Comparison of ENCODE assay signal across 16 mouse cellular contexts in genomic region chr11:121547234-121547633, GRCm38 (mm10). TPM values are rescaled to one million over a fixed set of nuclear protein-coding genes. Genes with fewer than 3 reads are reported as not detected.
A peak's percentile ranks its signal among the peaks of the same experiment; 100 is the strongest.
DNase-seq lines count a peak whose midpoint lies in the region; ATAC-seq and TF ChIP-seq lines count a peak whose summit lies in the region.
"Had no signal": no experiment of that assay in that cellular context is flagged by ENCODE, and none has a peak within 500 bp of the region (broad histone marks: within the 10 kb centered on the region; RNA-seq: fewer than 3 reads in every experiment).

No protein-coding gene starts in this region.

- no peak for TF ChIP-seq CTCF in bone marrow, adult 2 months (IDR thresholded peaks at IDR 0.05; ENCODE audit: control insufficient read depth, insufficient read depth, low read length)

- ATAC-seq in intestine, embryonic 16.5 days, result 0 out of 2 replicates have a peak, but pooled peaks have one; percentile 4
- no peak; the same call in 1 of the 2 replicates for ATAC-seq in intestine, embryonic 15.5 days
- peak; percentile 66 for ATAC-seq in liver, embryonic 16.5 days (ENCODE audit: low read depth)
- ATAC-seq: hindbrain, embryonic 16.5 days had no signal

- H3K4me3 ChIP-seq in intestine, embryonic 16.5 days (ENCODE audit: low read length), result no peak overlapping the region
- no peak overlapping the region for H3K4me3 ChIP-seq in intestine, embryonic 15.5 days (replicated peaks)
- H3K4me3 ChIP-seq in bone marrow, adult 2 months (replicated peaks; ENCODE audit: control insufficient read depth, low read depth, low read length), result no peak overlapping the region
- peak overlapping the region; percentile 36 for H3K4me3 ChIP-seq in erythroblast, embryonic 14.5 days (replicated peaks)
- H3K4me3 ChIP-seq in liver, embryonic 16.5 days (ENCODE audit: low read depth, low read length), result no peak overlapping the region
- H3K4me3 ChIP-seq: kidney, embryonic 15.5 days; limb, embryonic 13.5 days; midbrain, embryonic 12.5 days; myocyte had no signal

- H3K4me2 ChIP-seq in intestine, embryonic 16.5 days (ENCODE audit: low read depth, low read length), result no peak overlapping the region
- H3K4me2 ChIP-seq in intestine, embryonic 15.5 days (replicated peaks), result no peak overlapping the region
- peak overlapping the region; percentile 46 for H3K4me2 ChIP-seq in liver, embryonic 16.5 days (ENCODE audit: low read depth, low read length)
- H3K4me2 ChIP-seq: kidney, embryonic 15.5 days; limb, embryonic 13.5 days; midbrain, embryonic 12.5 days had no signal

- H3K36me3 ChIP-seq in intestine, embryonic 16.5 days (ENCODE audit: control insufficient read depth, insufficient read depth, low read length), result no peaks in the 10 kb centered on the region
- no peaks in the 10 kb centered on the region for H3K36me3 ChIP-seq in intestine, embryonic 15.5 days
- H3K36me3 ChIP-seq in erythroblast, embryonic 14.5 days (ENCODE audit: control insufficient read depth), result peaks cover 83% of the 10 kb centered on the region
- peaks cover 3% of the 10 kb centered on the region for H3K36me3 ChIP-seq in liver, embryonic 16.5 days (ENCODE audit: control insufficient read depth, insufficient read depth)
- H3K36me3 ChIP-seq: kidney, embryonic 15.5 days had no signal

- H3K27me3 ChIP-seq in intestine, embryonic 16.5 days (replicated peaks; ENCODE audit: control insufficient read depth, insufficient read depth, low read length), result no peaks in the 10 kb centered on the region
- H3K27me3 ChIP-seq in intestine, embryonic 15.5 days (replicated peaks), result no peaks in the 10 kb centered on the region
- no peaks in the 10 kb centered on the region for H3K27me3 ChIP-seq in erythroblast, embryonic 14.5 days (ENCODE audit: control insufficient read depth)
- H3K27me3 ChIP-seq in liver, embryonic 16.5 days (ENCODE audit: control insufficient read depth, insufficient read depth, low read depth, low read length), result no peaks in the 10 kb centered on the region
- H3K27me3 ChIP-seq: kidney, embryonic 15.5 days; limb, embryonic 13.5 days; midbrain, embryonic 12.5 days had no signal

- H3K27ac ChIP-seq in intestine, embryonic 16.5 days (ENCODE audit: low read length), result no peak overlapping the region
- H3K27ac ChIP-seq in intestine, embryonic 15.5 days, result no peak overlapping the region
- H3K27ac ChIP-seq in bone marrow, adult 2 months (ENCODE audit: control insufficient read depth, insufficient read depth, low read depth, low read length, poor library complexity), result peak overlapping the region; percentile 61
- H3K27ac ChIP-seq in liver, embryonic 16.5 days (ENCODE audit: low read length), result peak overlapping the region; percentile 96
- H3K27ac ChIP-seq: kidney, embryonic 15.5 days; limb, embryonic 13.5 days; midbrain, embryonic 12.5 days had no signal

- H3K9ac ChIP-seq in intestine, embryonic 16.5 days (ENCODE audit: low read depth, low read length), result no peak overlapping the region
- H3K9ac ChIP-seq in intestine, embryonic 15.5 days, result no peak overlapping the region
- peak overlapping the region; percentile 35 for H3K9ac ChIP-seq in liver, embryonic 16.5 days (ENCODE audit: low read depth, low read length)
- H3K9ac ChIP-seq: kidney, embryonic 15.5 days; limb, embryonic 13.5 days; midbrain, embryonic 12.5 days had no signal

- no peak for DNase-seq in frontal cortex, postnatal 14 days (ENCODE audit: low spot score in 2 of 2)
- DNase-seq in urinary bladder, postnatal 14 days (ENCODE audit: low spot score), result no peak
- DNase-seq: cerebellum, postnatal 10 days; heart, postnatal 14 days; lung, postnatal 10 days; retina, postnatal 1 day had no signal

- peaks cover 33% of the 10 kb centered on the region for H3K4me1 ChIP-seq in intestine, embryonic 16.5 days (ENCODE audit: control insufficient read depth, insufficient read depth, low read length)
- peaks cover 46% of the 10 kb centered on the region for H3K4me1 ChIP-seq in intestine, embryonic 15.5 days (replicated peaks)
- H3K4me1 ChIP-seq in bone marrow, adult 2 months (ENCODE audit: control insufficient read depth, insufficient read depth, low read length), result peaks cover 18% of the 10 kb centered on the region
- peaks cover 95% of the 10 kb centered on the region for H3K4me1 ChIP-seq in erythroblast, embryonic 14.5 days (ENCODE audit: control insufficient read depth)
- peaks cover 67% of the 10 kb centered on the region for H3K4me1 ChIP-seq in liver, embryonic 16.5 days (ENCODE audit: control insufficient read depth, low read depth, low read length)

- no peaks in the 10 kb centered on the region for H3K9me3 ChIP-seq in intestine, embryonic 16.5 days (ENCODE audit: control insufficient read depth, low read length)
- no peaks in the 10 kb centered on the region for H3K9me3 ChIP-seq in intestine, embryonic 15.5 days
- no peaks in the 10 kb centered on the region for H3K9me3 ChIP-seq in erythroblast, embryonic 14.5 days (ENCODE audit: control insufficient read depth, low read length)
- no peaks in the 10 kb centered on the region for H3K9me3 ChIP-seq in liver, embryonic 16.5 days (replicated peaks; ENCODE audit: control insufficient read depth, low read length)
- H3K9me3 ChIP-seq: kidney, embryonic 15.5 days; limb, embryonic 13.5 days; midbrain, embryonic 12.5 days had no signal

- no peak for TF ChIP-seq POLR2A in bone marrow, adult 2 months (IDR thresholded peaks at IDR 0.05; ENCODE audit: borderline replicate concordance, control insufficient read depth, low read depth, low read length)

- WGBS in intestine, embryonic 16.5 days, result 68% methylated on average over 5 of the region's 5 CpGs
- WGBS in intestine, embryonic 15.5 days, result 62% methylated on average over 5 of the region's 5 CpGs
- whole genome bisulfite sequencing in bone marrow, adult 2 months, result 69% methylated on average over 5 of the region's 5 CpGs
- 36% methylated on average over 5 of the region's 5 CpGs for WGBS in liver, embryonic 16.5 days (ENCODE audit: insufficient replicate concordance)

RNA-seq across cellular contexts. Expression of gene Zfp750, which starts 28.1 kb away (rescaled TPM):
- 0.50 and 0.62 TPM in 2 replicates for polyA plus RNA-seq in intestine, embryonic 16.5 days (2015; fragmentation: Nextera tagmentation; extraction: Ambion mirVana)
- polyA plus RNA-seq in intestine, embryonic 15.5 days (2015; fragmentation: Nextera tagmentation; extraction: Ambion mirVana), result 0.38 and 0.76 TPM in 2 replicates
- polyA plus RNA-seq in bone marrow, adult 2 months (2011; ENCODE audit: insufficient read depth, insufficient read length, low replicate concordance, missing spikeins), result not detected in 2 replicates
- not detected in 2 replicates for polyA plus RNA-seq in erythroblast, embryonic 14.5 days (2012)
- polyA plus RNA-seq in liver, embryonic 16.5 days (2015; fragmentation: Nextera tagmentation; extraction: Ambion mirVana), result 1.3 and 1.8 TPM in 2 replicates

Comparison
In these comparisons a context has a peak if more than half of its experiments do, and no peak if none do; other contexts are left out.
1. H3K27ac ChIP-seq: peak in bone marrow, adult 2 months (single experiment) and liver, embryonic 16.5 days (single experiment); none in intestine, embryonic 16.5 days (single experiment) and intestine, embryonic 15.5 days (single experiment).